Mouse (Mus musculus): ENCODE data around the gene Crebbp. TPM values are rescaled to one million over a fixed set of nuclear protein-coding genes. Genes with fewer than 3 reads are reported as not detected.

The Crebbp gene
- polyA plus RNA-seq, 1 experiment: 42.0 TPM

DNA sequence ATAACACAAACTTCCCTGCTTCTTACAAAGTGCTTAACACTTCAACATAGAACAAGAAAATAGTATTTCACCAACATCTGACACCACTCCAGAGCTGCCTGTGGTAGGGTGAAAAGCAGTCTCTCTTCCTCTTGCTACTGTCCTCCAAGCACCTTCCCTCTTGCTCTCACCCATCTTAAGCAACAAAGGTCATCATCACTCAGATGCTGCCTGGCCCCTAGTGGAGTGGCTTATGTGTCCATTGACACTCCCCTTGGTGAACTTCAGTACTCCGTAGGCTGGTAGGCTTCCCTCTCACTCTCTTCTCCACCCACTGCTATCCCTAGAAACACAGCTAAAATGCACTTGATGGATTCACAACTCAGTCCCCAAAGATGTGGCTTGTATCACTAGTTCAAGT is 3.5 kb downstream of the Crebbp start:
- DNase-seq (ENCODE audit: low read depth): no peak
- TF ChIP-seq POLR2A (IDR thresholded peaks at IDR 0.05; ENCODE audit: borderline replicate concordance, extremely low read depth, insufficient read depth, insufficient read length, poor library complexity, severe bottlenecking): no peak
- no peak for TF ChIP-seq CTCF (IDR thresholded peaks at IDR 0.05; ENCODE audit: borderline replicate concordance, extremely low read depth, insufficient read depth, insufficient read length)

DNA sequence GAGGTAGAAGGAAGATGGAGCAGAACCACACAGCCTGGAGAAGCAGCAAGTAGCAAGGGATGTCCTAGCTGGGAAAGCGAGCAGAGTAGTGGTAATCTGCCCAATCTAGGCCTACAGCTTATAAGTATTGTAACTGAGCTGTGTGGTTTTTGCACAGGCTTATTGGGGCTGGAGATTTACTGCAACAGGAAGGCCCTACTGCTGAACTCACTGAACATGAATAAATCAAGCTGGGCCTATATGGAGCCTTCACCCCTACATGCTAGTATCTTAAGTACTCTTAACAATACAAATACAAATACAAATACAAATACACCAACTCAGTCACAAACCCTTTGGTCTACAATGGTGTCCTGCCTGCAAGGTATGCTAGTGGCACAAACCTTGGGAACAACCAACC is 10.2 kb downstream of the Crebbp start:
- no peak for DNase-seq (ENCODE audit: low read depth)
- TF ChIP-seq CTCF (IDR thresholded peaks at IDR 0.05; ENCODE audit: borderline replicate concordance, extremely low read depth, insufficient read depth, insufficient read length) (no peak), POLR2A (IDR thresholded peaks at IDR 0.05; ENCODE audit: borderline replicate concordance, extremely low read depth, insufficient read depth, insufficient read length, poor library complexity, severe bottlenecking) (no peak)

DNA sequence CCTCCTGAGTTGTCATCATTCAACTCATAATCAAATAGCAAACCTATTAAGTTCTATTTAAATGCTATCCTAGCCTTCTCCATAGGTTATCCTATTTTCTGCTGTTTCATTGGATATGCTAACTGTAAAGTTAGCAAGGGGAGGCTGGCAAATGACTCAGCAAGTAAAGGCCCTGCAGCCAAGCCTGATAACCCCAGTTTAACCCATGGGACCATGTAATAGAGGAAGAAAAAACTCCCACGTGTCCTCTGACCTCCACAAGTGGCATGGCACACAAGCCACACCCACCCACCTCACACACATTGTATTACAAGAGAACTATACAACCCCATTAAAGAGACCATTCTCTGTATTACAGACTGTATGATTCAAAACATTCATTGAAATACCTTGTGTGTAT is 13.8 kb downstream of the Crebbp start:
- no peak for DNase-seq (ENCODE audit: low read depth)
- no peak for TF ChIP-seq CTCF (IDR thresholded peaks at IDR 0.05; ENCODE audit: borderline replicate concordance, extremely low read depth, insufficient read depth, insufficient read length)
- no peak for TF ChIP-seq POLR2A (IDR thresholded peaks at IDR 0.05; ENCODE audit: borderline replicate concordance, extremely low read depth, insufficient read depth, insufficient read length, poor library complexity, severe bottlenecking)

DNA sequence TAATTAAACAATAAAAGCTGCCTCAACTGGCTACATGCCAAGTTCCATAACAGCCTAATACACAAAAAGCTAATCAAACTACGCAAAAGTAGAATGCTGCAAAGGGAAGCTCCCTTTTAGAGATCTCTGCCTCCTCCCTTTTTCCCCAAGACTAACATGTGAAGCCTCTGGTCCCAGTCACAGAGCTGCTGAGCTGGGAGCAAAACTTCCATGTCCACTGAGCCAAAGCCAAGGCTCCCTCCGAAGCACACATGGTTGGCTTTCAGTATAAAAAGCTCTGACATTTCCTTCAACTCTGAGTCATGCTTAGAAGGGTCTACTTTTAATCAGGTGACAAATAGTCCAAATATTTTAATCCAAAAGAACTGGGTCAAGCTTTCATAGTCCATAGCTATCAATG is 14.2 kb downstream of the Crebbp start:
- TF ChIP-seq CTCF (IDR thresholded peaks at IDR 0.05; ENCODE audit: borderline replicate concordance, extremely low read depth, insufficient read depth, insufficient read length) (no peak), POLR2A (IDR thresholded peaks at IDR 0.05; ENCODE audit: borderline replicate concordance, extremely low read depth, insufficient read depth, insufficient read length, poor library complexity, severe bottlenecking) (no peak)
- DNase-seq (ENCODE audit: low read depth): no peak

DNA sequence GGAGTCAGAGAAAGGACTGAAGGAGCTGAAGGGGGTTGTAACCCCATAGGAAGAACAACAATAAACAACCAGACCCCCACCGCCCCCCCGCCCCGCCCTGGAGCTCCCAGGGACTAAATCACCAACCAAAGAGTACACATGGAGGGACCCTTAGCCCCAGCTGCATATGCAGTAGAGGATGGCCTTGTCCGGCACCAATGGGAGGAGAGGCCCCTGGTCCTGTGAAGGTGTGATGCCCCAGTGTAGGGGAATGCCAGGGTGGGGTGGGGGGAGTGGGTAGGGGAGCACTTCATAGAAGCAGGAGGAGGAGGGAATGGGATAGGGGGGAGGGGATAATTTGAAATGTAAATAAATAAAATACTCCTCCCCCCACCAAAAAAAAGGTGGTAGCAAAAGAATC is 15.8 kb downstream of the Crebbp start:
- TF ChIP-seq POLR2A (IDR thresholded peaks at IDR 0.05; ENCODE audit: borderline replicate concordance, extremely low read depth, insufficient read depth, insufficient read length, poor library complexity, severe bottlenecking) (no peak), CTCF (IDR thresholded peaks at IDR 0.05; ENCODE audit: borderline replicate concordance, extremely low read depth, insufficient read depth, insufficient read length) (no peak)

DNA sequence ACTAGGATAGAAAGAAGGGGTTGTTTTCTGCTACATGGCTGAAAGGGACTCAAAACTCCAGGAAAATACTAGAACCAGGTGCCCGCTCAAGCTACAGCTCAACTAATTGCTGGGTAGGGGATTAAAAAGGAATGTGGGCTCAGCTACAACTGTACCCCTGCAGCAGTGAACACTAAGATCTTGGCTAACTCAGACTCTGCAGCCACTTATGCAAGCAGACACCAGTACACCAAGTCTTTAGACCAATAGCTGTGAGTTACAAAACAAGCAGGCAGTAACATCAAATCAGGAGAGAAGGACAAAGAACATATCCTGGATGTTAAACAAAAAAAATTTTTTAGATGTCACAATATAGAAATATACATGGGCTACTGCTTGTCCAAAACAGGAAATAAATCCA is 23.6 kb downstream of the Crebbp start:
- DNase-seq (ENCODE audit: low read depth): no peak
- TF ChIP-seq POLR2A (IDR thresholded peaks at IDR 0.05; ENCODE audit: borderline replicate concordance, extremely low read depth, insufficient read depth, insufficient read length, poor library complexity, severe bottlenecking): no peak
- no peak for TF ChIP-seq CTCF (IDR thresholded peaks at IDR 0.05; ENCODE audit: borderline replicate concordance, extremely low read depth, insufficient read depth, insufficient read length)

More for the DNA sequence above, 15.8 kb downstream of the Crebbp start:
- no peak for DNase-seq (ENCODE audit: low read depth)

DNA sequence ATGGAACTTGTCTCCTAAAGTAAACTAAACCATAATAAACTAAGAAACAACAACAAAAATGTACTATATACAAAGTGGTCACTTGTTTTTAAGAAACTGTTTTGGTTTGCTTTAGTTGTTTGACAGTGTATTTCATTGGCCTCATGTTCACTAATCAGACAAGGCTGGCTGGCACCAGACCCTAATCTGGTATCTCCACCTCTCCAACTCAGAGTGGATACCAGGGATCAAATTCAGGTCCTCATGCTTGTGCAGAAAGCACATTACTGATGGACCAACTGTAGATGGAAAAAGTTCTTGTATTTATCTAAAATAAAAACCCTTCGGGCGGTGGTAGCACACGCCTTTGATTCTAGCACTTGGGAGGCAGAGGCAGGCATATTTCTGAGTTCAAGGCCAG is 38.7 kb downstream of the Crebbp start:
- TF ChIP-seq POLR2A (IDR thresholded peaks at IDR 0.05; ENCODE audit: borderline replicate concordance, extremely low read depth, insufficient read depth, insufficient read length, poor library complexity, severe bottlenecking) (no peak), CTCF (IDR thresholded peaks at IDR 0.05; ENCODE audit: borderline replicate concordance, extremely low read depth, insufficient read depth, insufficient read length) (no peak)
- DNase-seq (ENCODE audit: low read depth): no peak

DNA sequence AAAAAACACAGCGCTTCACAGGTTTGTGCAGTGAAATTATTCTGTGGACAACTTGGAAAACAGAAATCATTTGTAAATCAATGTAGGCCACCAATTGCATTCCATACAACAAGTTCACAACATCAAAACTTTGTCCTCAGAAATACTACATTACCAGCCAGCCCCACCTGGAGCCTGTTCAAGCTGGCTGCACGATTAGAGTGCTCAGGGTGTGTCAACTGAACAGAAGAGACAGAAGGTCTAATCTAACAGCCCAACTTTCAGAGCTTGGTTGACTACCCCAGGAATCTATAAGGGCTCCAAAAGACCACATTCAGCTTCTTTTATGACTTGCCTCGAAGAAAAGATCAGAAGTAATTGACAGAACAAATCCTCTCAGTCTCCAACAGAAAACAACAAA is 44.3 kb downstream of the Crebbp start:
- no peak for DNase-seq (ENCODE audit: low read depth)
- TF ChIP-seq POLR2A (IDR thresholded peaks at IDR 0.05; ENCODE audit: borderline replicate concordance, extremely low read depth, insufficient read depth, insufficient read length, poor library complexity, severe bottlenecking): no peak
- TF ChIP-seq CTCF (IDR thresholded peaks at IDR 0.05; ENCODE audit: borderline replicate concordance, extremely low read depth, insufficient read depth, insufficient read length): no peak

DNA sequence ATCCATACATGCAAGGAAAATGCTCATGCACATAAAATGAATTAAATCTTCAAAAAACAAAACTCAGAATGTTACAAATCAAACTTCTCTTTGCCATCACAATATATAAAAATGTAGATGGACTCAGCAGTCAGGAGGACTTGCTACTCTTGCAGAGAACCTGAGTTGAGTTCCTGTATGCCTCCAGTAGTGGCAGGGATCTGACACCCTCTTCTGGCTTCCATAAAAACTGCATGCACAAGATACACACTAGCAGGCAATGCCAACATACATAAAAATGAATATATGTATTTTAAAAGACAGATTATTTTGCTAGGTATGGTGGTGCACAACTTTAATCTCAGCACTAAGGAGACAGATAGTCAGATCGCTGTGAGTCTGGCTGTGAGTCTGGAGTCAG is 45.3 kb downstream of the Crebbp start:
- TF ChIP-seq POLR2A (IDR thresholded peaks at IDR 0.05; ENCODE audit: borderline replicate concordance, extremely low read depth, insufficient read depth, insufficient read length, poor library complexity, severe bottlenecking): no peak
- no peak for TF ChIP-seq CTCF (IDR thresholded peaks at IDR 0.05; ENCODE audit: borderline replicate concordance, extremely low read depth, insufficient read depth, insufficient read length)
- DNase-seq (ENCODE audit: low read depth): no peak

DNA sequence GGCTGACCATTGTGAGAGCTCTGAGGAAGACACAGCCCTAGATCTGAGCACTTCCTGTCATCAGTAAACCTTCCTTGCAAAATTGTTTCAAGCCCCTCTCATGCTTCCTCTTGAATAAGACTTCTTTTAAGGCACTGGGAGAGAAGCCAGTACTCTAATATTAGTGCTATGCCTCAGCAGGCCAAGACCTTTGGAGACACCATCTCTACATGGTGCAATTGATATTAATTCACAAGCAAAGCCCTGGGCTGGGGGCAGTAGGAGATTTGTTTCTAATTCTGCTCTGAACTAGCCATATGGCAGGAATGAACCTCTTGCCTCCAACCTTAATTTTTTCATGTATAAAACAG is 52.9 kb downstream of the Crebbp start:
- no peak for TF ChIP-seq CTCF (IDR thresholded peaks at IDR 0.05; ENCODE audit: borderline replicate concordance, extremely low read depth, insufficient read depth, insufficient read length)
- TF ChIP-seq POLR2A (IDR thresholded peaks at IDR 0.05; ENCODE audit: borderline replicate concordance, extremely low read depth, insufficient read depth, insufficient read length, poor library complexity, severe bottlenecking): no peak
- DNase-seq (ENCODE audit: low read depth): peak; percentile 77

DNA sequence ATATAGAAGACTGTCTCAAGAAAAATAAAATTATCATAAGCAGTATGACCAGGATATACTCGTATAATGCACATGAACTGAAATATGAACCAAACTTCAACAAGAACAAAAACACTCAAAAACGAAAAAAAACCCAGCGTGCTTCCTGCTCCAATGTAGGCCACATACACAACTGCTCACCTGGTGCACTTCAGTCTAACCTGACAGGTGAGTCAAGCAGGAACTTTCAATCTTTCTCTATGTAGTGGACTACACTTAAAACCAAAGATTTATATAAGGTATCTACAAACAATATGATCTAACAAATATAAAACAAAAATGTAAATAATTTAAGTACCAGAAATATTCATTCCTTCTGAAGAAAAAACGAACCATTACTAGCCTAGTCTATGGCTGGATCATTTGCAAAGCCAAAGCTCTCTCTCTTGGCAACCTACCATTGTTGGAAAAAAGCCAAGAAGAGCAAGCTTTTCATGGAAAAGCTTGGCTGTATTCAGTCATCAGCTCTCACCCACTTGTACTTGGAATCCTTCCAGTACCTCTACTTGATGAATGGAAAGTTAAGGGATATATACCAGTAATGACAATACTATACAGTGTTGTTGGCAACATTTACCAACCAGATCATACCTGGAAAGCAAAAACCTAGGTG is 53.4 kb downstream of the Crebbp start:
- no peak for TF ChIP-seq POLR2A (IDR thresholded peaks at IDR 0.05; ENCODE audit: borderline replicate concordance, extremely low read depth, insufficient read depth, insufficient read length, poor library complexity, severe bottlenecking)
- no peak for TF ChIP-seq CTCF (IDR thresholded peaks at IDR 0.05; ENCODE audit: borderline replicate concordance, extremely low read depth, insufficient read depth, insufficient read length)
- peak; percentile 93 for DNase-seq (ENCODE audit: low read depth)

DNA sequence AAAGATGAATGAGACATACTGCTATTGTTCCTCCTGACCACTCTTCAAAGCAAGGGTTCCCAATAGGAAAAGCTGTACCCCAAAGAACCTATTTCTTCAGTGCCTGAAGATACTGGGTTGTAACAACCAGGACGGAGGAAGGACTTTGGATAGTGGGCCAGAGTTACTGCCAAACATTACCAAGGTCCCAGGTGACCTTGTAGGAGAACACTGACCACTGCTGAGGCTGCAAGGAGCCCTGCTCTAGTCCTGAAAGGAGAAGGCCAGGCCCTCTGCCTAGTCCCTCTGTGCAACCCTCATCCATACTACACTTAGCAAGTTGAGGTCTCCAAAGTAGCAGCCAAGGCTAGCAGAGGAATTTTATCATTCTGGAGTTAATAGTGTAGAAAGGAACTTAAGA is 60.7 kb downstream of the Crebbp start:
- no peak for TF ChIP-seq CTCF (IDR thresholded peaks at IDR 0.05; ENCODE audit: borderline replicate concordance, extremely low read depth, insufficient read depth, insufficient read length)
- no peak for DNase-seq (ENCODE audit: low read depth)
